In the genomic region with DNA sequence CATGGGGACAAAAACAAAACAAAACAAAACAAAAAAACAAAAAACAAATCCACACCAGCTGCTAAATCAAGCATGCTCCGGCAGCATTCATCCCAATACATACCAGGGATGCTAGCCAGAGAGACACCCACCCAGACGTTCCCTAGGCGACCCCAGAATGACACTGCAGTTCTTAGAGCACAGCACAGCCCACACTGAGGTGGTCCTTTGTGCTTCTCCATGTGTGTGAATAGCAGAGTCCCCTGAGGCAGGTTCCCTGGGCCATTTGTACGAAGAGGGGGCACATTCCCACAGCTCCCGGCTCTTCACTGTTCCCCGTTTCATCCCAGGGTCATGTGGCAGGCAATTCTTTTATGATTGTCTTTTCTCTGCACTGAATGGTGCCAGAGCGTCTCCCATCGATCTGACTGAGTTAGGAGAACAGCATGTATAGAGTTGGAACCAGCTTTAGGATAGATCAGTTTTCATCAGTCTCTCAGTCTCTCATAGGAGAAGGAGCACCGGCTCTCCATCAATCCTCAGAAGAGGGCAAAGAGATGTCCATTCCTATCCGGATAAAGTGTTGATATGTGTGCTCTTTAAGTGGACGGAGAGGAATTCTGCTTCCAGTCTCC, we compare ENCODE assay signal across 12 mouse cellular contexts.
DNase-seq lines count a peak whose midpoint lies in the region; ATAC-seq lines count a peak whose summit lies in the region.
"Had no signal": no experiment of that assay in that cellular context is flagged by ENCODE, and none has a peak within 500 bp of the region (broad histone marks: within the 10 kb centered on the region; RNA-seq: fewer than 3 reads in every experiment).

No protein-coding gene starts in this region.

- peak overlapping the region; percentile 55 for H3K27ac ChIP-seq in embryonic facial prominence, embryonic 10.5 days (replicated peaks)
- peak overlapping the region; percentile 86 for H3K27ac ChIP-seq in hindbrain, embryonic 11.5 days (ENCODE audit: low read depth, low read length)
- no peak overlapping the region for H3K27ac ChIP-seq in midbrain, embryonic 15.5 days
- H3K27ac ChIP-seq: heart, embryonic 13.5 days; liver, embryonic 14.5 days had no signal

- no peak overlapping the region for H3K9ac ChIP-seq in hindbrain, embryonic 11.5 days (ENCODE audit: low read depth, low read length)
- no peak overlapping the region for H3K9ac ChIP-seq in midbrain, embryonic 15.5 days
- H3K9ac ChIP-seq: heart, embryonic 13.5 days; liver, embryonic 14.5 days had no signal

- H3K4me1 ChIP-seq in embryonic facial prominence, embryonic 10.5 days: peaks cover 29% of the 10 kb centered on the region
- peaks cover 3% of the 10 kb centered on the region for H3K4me1 ChIP-seq in hindbrain, embryonic 11.5 days (replicated peaks; ENCODE audit: control insufficient read depth, insufficient read depth, low read length)
- peaks cover 16% of the 10 kb centered on the region for H3K4me1 ChIP-seq in midbrain, embryonic 15.5 days
- H3K4me1 ChIP-seq: heart, embryonic 13.5 days had no signal

- H3K4me3 ChIP-seq in embryonic facial prominence, embryonic 10.5 days: no peak overlapping the region
- no peak overlapping the region for H3K4me3 ChIP-seq in hindbrain, embryonic 11.5 days (ENCODE audit: low read depth, low read length)
- no peak overlapping the region for H3K4me3 ChIP-seq in midbrain, embryonic 15.5 days
- H3K4me3 ChIP-seq: heart, embryonic 13.5 days had no signal

- ATAC-seq in hindbrain, embryonic 11.5 days (ENCODE audit: low FRiP score): peak; percentile 88
- 0 out of 2 replicates have a peak, but pooled peaks have one; percentile 11 for ATAC-seq in midbrain, embryonic 15.5 days (replicated peaks)

- no peaks in the 10 kb centered on the region for H3K36me3 ChIP-seq in embryonic facial prominence, embryonic 10.5 days (replicated peaks)
- no peaks in the 10 kb centered on the region for H3K36me3 ChIP-seq in hindbrain, embryonic 11.5 days (ENCODE audit: control insufficient read depth, insufficient read depth, low read length)
- H3K36me3 ChIP-seq in midbrain, embryonic 15.5 days (replicated peaks): no peaks in the 10 kb centered on the region
- H3K36me3 ChIP-seq: heart, embryonic 13.5 days had no signal

- 37% methylated on average over 11 of the region's 11 CpGs for WGBS in embryonic facial prominence, embryonic 10.5 days
- WGBS in hindbrain, embryonic 11.5 days: 23% methylated on average over 11 of the region's 11 CpGs
- WGBS in midbrain, embryonic 15.5 days: 22% methylated on average over 11 of the region's 11 CpGs

- no peaks in the 10 kb centered on the region for H3K9me3 ChIP-seq in embryonic facial prominence, embryonic 10.5 days
- no peaks in the 10 kb centered on the region for H3K9me3 ChIP-seq in hindbrain, embryonic 11.5 days (ENCODE audit: control insufficient read depth, low read length)
- H3K9me3 ChIP-seq in midbrain, embryonic 15.5 days: no peaks in the 10 kb centered on the region

- peak; percentile 83 for DNase-seq in Muller cell, postnatal 12 days (ENCODE audit: inconsistent ontology term)
- DNase-seq in embryonic facial prominence, embryonic 10.5 days (ENCODE audit: low spot score): peak; percentile 35
- peak; percentile 71 for DNase-seq in hindbrain, embryonic 11.5 days (ENCODE audit: low spot score)
- DNase-seq in spleen, postnatal 4 days (ENCODE audit: low spot score in 2 of 2): no peak
- no peak for DNase-seq in kidney, postnatal 14 days
- DNase-seq in lung, postnatal 25 days (ENCODE audit: low spot score): no peak
- no peak for DNase-seq in right cerebral cortex, postnatal 4 days
- DNase-seq: kidney, postnatal 25 days; lung, postnatal 36 days had no signal

- H3K27me3 ChIP-seq in embryonic facial prominence, embryonic 10.5 days (replicated peaks; ENCODE audit: low read depth, poor library complexity, severe bottlenecking): no peaks in the 10 kb centered on the region
- H3K27me3 ChIP-seq in hindbrain, embryonic 11.5 days (ENCODE audit: control insufficient read depth, insufficient read depth, low read length): no peaks in the 10 kb centered on the region
- H3K27me3 ChIP-seq in midbrain, embryonic 15.5 days (replicated peaks): no peaks in the 10 kb centered on the region
- H3K27me3 ChIP-seq: heart, embryonic 13.5 days had no signal

- no peak overlapping the region for H3K4me2 ChIP-seq in hindbrain, embryonic 11.5 days (replicated peaks; ENCODE audit: low read depth, low read length)
- no peak overlapping the region for H3K4me2 ChIP-seq in midbrain, embryonic 15.5 days
- H3K4me2 ChIP-seq: heart, embryonic 13.5 days had no signal

Comparison
In these comparisons a context has a peak if more than half of its experiments do, and no peak if none do; other contexts are left out.
1. DNase-seq: peak in Muller cell, postnatal 12 days (single experiment), embryonic facial prominence, embryonic 10.5 days (single experiment) and hindbrain, embryonic 11.5 days (single experiment); none in spleen, postnatal 4 days (0 of 2), kidney, postnatal 14 days (single experiment), lung, postnatal 25 days (single experiment) and right cerebral cortex, postnatal 4 days (single experiment).